Mouse (Mus musculus) megakaryocyte, embryonic 14.5 days (primary cell): ENCODE measurements around the gene Fgfr2.

Source experiments
- FLI1 ChIP-seq: IDR thresholded peaks from 2 replicates; pipeline ENCODE4 v1.6.1; 2012; ENCODE audit warnings: low read length, inconsistent platforms, mixed read lengths
- GATA1 ChIP-seq: IDR thresholded peaks from 3 replicates; pipeline ENCODE4 v1.6.1; 2012; ENCODE audit warnings: mixed read lengths, low read length, inconsistent platforms, borderline replicate concordance

- TF ChIP-seq FLI1 (no peak), GATA1 (no peak)
These were observed 2434.5 kb downstream of the Fgfr2 start for GRCm38 (mm10) chr7:130688601-130689000.
